Mouse (Mus musculus) embryonic fibroblast, embryonic 13.5 days (primary cell): ENCODE data around the gene Ypel4.

Experiments used
- CTCF ChIP-seq: IDR thresholded peaks from 2 replicates; pipeline ENCODE4 v1.5.1; 2011; ENCODE audit warnings: mild to moderate bottlenecking, control low read depth, low read length, moderate library complexity, borderline replicate concordance; ENCODE audit not compliant: insufficient read depth
- POLR2A ChIP-seq: IDR thresholded peaks from 2 replicates; pipeline ENCODE4 v1.6.1; 2011; ENCODE audit warnings: low read depth, mild to moderate bottlenecking, control low read depth, low read length, moderate library complexity

- no peak for TF ChIP-seq POLR2A
- TF ChIP-seq CTCF: no peak
These were observed 22.0 kb upstream of the Ypel4 start for GRCm38 (mm10) chr2:84711898-84712297.
